Mouse (Mus musculus) Patski (cell line): ENCODE measurements around the gene Fam186a. TPM values are rescaled to one million over a fixed set of nuclear protein-coding genes. Genes with fewer than 3 reads are reported as not detected.
"Not testable (repeated sequence)": the region's sequence is repeated elsewhere in the genome, so short reads cannot be mapped to it uniquely, and the experiment has no call there.

Source experiments
- ATAC-seq: fragments of 100-300 bp; one replicate; pipeline ENCODE4 v1.8.0; 2021
- CTCF ChIA-PET: fragments of 350-600 bp; sonication (Branson Sonifier 250); formaldehyde crosslinking; loops from one replicate; lab custom pipeline; 2022; ENCODE audit warnings: inconsistent platforms; lab: Charles Lee
- POLR2A ChIA-PET: fragments of 350-600 bp; sonication (Branson Sonifier 250); formaldehyde crosslinking; loops from one replicate; lab custom pipeline; 2022; ENCODE audit warnings: antibody characterized with exemption, inconsistent platforms; lab: Charles Lee
- DNase-seq: peaks from one replicate; pipeline ENCODE4 v3.0.0-alpha.2; 2011; ENCODE audit warnings: low read depth, low spot score
- H3K27me3 ChIP-seq: fragments of 371-371 bp; one replicate; pipeline ENCODE4 v1.5.1; 2021
- CTCF ChIP-seq: fragments of 100-300 bp; IDR thresholded peaks from one replicate; pipeline ENCODE4 v1.5.1; 2021
- in situ Hi-C: fragments of 300-500 bp; cut with MboI; formaldehyde crosslinking; loops from 3 replicates; pipeline ENCODE4 v1.11.1; 2018; ENCODE audit warnings: low pct_unique_long_range_greater_than_20kb, mixed read lengths
- polyA plus RNA-seq: library from polyadenylated mRNA; unstranded; gene quantifications from one replicate; pipeline ENCODE4 v1.2.3, GENCODE M21; 2021

Fam186a gene
- polyA plus RNA-seq, 1 experiment from 2014 or later: not detected

DNA sequence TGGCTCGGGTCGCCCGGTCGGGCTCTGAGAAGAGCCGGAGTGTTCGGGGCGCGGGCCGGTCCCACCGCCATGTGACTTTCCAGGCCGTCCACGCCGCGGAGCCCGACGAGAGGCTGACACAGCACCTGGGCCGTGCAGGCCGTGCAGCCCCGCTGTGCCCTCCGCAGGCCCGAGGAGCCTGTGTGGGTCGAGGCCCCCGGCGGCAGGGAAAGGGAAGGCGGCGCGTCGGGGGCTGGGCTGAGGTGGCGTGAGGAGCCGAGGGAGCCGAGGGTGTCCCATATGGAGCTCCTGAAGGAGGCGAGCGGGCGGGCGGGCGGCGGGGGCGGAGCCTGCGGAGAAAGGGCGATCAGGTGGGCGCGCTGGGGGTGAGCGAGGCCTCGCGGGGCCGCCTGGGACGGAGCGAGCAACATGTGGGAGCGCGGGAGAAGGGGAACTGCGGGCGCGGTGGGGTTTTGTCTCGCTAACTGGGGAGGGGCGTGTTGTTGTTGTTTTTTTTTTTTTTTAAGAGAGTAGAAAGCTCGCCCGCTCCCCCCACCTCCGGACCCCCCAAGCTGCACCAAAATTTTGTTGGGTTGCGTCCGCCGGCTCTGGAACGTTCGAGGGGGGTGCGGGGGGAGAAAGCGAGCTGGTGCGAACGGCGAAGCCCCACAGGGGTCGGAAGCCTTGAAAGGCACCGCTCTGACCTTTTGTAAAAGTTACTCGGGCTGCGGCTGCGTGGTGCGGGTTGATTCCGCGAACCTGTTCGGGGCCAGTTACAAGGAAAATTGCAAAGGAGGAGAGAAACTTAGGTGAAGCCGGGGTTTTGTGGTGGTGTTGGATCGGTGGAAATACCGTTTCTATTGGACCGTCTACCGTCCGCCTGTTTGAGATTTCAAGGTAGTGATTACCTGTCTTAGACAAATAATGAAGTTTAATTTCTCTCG is 6.4 kb upstream of the Fam186a start:
- in situ Hi-C loops: no loop called here
- no peaks in the 10 kb centered on the region for H3K27me3 ChIP-seq
- ATAC-seq (peak; percentile 87), DNase-seq (no peak)
- no peak for TF ChIP-seq CTCF
- CTCF ChIA-PET: no interaction called here
- POLR2A ChIA-PET: interaction anchor here (0.5 to 0.7 kb wide), 4 partner anchors 15 to 450 kb away, joined by 3 to 4 read pairs (median 4); no protein-coding TSS in a partner anchor

DNA sequence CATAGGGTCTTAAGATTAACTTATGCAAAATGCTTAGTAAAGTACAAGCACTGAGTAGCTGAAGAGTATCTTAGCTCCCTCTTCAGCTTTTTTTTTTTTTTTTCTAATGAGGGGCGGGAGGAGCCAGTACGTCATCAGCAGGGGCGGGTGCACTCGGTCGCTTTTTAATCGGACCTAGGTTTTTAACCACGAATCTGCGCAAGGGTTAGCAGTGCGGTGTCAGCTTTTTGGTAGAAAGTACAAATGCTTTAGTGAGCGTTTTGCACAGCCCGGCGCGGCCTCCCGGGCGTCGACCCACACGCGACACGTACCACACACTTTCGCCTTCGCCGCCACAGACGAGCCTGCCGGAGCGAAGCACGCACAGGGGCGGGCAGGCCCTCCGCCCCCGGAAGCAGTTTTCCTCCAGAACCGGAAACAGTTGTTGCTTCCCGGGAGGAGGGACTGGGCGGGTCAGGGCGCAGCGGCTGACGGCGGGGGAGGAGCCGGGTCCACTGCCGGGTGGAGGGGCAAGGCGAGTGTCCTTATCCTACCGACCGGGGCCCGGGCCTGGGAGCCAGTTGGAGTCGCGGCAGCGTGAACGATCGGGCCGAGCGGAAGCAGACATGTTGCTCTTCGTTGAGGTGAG is 5.6 kb upstream of the Fam186a start:
- ChIA-PET CTCF (no interaction called here), POLR2A (interaction anchor here (0.5 to 0.8 kb wide), 6 partner anchors 25 to 475 kb away, joined by 3 to 4 read pairs (median 4); no protein-coding TSS in a partner anchor)
- peak; percentile 68 for DNase-seq
- in situ Hi-C loops: no loop called here
- TF ChIP-seq CTCF: no peak
- ATAC-seq: peak; percentile 88
- H3K27me3 ChIP-seq: no peaks in the 10 kb centered on the region

DNA sequence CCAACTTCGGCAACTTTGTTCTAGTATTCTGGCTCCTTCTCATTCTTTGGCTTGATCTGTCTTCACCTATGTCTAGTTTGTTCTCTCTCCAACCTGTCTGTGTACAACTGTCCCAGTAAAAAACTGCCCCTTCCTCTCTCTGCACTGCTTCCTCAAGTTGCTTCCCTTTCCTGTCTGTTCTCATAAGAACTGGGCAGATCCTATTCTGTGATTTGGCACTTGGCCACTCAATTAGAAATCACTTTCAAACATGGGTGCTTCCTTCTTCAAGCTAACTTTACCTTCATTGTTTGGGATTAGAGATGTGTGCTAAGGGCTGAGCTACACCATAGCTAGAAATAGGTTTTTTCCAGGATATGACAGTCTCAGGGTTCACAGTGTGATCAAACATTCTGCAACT is 3.7 kb upstream of the Fam186a start:
- in situ Hi-C loops: no loop called here
- no peak for TF ChIP-seq CTCF
- POLR2A ChIA-PET: no interaction called here
- H3K27me3 ChIP-seq: peaks cover 8% of the 10 kb centered on the region
- no peak for ATAC-seq
- DNase-seq: no peak
- CTCF ChIA-PET: no interaction called here

DNA sequence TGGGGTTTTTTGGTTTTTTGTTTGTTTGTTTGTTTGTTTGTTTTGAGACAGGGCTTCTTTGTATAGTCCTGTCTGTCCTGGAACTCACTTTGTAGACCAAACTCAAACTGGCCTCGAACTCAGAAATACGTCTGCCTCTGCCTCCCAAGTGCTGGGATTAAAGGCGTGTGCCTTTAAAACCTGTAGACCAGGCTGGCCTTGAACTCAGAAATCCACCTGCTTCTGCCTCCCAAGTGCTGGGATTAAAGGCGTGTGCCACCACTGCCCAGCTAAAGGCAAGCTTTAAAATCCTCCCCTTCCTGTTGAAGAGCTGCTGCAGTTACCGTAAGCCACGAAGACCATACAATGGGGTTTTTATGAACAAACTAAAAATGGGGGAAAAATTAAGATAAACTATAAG is 2.9 kb upstream of the Fam186a start, which contains the start of gene Larp4:
TSS of gene Larp4 (plus strand) at position 301 of the 400 bp plus-strand sequence.
- ATAC-seq, H3K27me3 ChIP-seq, POLR2A ChIA-PET, CTCF ChIA-PET, in situ Hi-C loops, DNase-seq: not testable (repeated sequence)

DNA sequence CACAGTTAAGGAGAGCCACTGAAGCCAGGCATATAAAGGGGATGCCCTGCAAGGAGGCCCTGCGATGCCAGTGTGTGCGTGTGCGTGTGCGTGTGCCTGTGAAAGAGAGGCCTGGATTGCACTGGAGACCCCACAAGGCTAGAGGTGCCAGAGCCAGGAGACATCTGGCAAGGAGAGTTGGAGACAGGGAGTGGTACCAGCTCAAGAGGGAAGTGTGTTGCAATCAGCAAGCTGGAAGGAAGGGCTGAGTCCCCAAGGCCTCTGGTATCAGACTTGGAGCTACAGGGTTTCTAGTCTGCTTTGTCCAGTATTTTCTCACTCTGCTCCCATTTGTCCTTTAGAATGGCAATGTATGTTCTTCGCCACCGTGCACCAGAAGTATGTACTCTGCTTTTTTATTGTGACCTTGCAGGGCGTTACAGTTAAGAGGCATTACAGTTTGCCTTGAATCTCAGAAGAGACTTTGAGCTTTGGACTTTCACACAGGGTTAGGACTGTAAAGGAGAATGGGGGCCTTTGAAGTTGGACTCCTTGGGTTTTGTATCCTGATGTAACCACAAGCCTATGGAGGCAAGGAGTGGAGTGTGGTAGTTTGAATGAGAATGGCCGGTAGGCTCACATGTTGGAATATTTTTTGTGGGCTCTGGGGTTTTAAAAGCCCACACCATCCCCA is 1.6 kb downstream of the Fam186a start:
- no peak for TF ChIP-seq CTCF
- DNase-seq (no peak), ATAC-seq (no peak)
- CTCF ChIA-PET: interaction anchor here (1.0 kb wide), 1 partner anchor 10 kb away, joined by 3 read pairs; no protein-coding TSS in a partner anchor
- POLR2A ChIA-PET: interaction anchor here (0.7 kb wide), 1 partner anchor 29 kb away, joined by 3 read pairs; no protein-coding TSS in a partner anchor
- in situ Hi-C loops: no loop called here
- H3K27me3 ChIP-seq: peaks cover 15% of the 10 kb centered on the region

DNA sequence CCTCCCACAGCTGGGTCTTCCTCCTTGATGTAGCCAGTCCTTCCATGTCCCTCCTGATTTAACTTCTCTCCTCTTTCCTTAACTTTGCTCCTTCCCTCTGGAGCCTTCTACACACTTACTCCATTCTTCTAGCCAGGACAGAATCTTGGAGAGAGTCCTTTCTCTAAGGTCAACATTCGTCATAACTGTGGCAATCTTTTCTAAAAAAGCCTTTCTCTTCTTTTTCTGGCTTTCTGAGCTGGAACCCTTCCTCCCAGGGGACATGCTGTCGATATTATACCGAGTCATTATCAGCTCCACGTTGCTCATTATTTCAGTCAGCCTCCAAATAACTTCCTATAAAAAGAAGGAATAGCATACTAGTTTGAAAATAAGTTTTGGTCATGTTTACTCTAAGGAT is 11.5 kb downstream of the Fam186a start:
- DNase-seq: no peak
- no peak for TF ChIP-seq CTCF
- ATAC-seq: no peak
- ChIA-PET POLR2A (no interaction called here), CTCF (interaction anchor here (1.4 kb wide), 1 partner anchor 10 kb away, joined by 3 read pairs; no protein-coding TSS in a partner anchor)
- no peaks in the 10 kb centered on the region for H3K27me3 ChIP-seq
- in situ Hi-C loops: no loop called here

DNA sequence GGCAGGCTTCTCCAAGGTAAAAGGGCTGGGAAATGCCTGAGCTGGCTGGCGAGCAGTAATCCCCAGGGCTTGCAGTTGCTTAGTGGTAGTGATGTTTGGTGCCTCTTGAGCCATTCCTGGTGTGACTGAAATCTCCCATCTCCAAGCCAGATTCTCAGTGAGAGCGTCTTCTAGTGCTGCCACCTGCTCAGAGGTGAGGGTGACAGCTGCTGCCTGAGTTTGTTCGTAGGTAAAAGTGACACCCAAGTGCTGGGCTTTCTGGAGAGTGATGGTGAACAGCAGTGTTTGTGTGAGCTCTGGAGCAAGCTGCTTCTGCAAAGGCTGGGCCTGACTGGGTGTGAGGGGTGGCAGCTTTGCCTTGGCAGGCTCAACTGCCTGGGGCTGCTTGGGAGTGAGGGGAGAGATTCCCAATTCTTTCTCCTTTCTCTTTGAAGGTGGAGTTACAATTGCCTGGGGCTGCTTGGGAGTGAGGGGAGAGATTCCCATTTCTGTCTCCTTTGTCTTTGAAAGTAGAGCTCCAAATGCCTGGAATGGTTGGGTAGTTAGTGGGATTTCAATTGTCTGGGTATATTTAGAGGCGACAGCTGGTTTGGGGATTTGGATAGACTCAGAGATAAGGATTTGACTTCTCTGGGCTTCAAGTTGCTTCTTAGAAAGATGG is 25.8 kb downstream of the Fam186a start:
- no peaks in the 10 kb centered on the region for H3K27me3 ChIP-seq
- no peak for TF ChIP-seq CTCF
- ATAC-seq (no peak), DNase-seq (no peak)
- CTCF ChIA-PET: no interaction called here
- in situ Hi-C loops: no loop called here
- POLR2A ChIA-PET: no interaction called here

DNA sequence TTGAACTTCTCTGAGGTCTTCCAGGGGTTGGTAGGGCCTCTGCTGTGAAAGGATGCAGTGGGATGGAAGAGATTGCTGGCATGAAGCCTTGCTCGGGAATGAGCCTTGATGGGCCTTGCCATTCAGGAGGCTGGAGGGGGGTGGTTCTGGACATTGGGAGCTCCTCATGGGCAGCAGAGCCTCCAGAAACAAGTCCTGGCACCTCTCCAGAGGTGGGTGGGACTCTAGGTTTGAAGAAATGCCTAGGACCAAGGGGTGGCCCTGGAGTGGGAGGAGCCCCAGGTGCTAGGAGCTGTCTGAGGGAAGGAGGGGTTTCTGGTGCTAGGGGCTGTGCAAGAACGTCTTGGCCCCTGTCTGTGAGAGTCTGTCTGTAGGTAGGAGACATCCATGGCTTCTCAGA is 26.4 kb downstream of the Fam186a start:
- TF ChIP-seq CTCF: no peak
- CTCF ChIA-PET: no interaction called here
- ATAC-seq (no peak), DNase-seq (no peak)
- POLR2A ChIA-PET: no interaction called here
- in situ Hi-C loops: no loop called here
- no peaks in the 10 kb centered on the region for H3K27me3 ChIP-seq

DNA sequence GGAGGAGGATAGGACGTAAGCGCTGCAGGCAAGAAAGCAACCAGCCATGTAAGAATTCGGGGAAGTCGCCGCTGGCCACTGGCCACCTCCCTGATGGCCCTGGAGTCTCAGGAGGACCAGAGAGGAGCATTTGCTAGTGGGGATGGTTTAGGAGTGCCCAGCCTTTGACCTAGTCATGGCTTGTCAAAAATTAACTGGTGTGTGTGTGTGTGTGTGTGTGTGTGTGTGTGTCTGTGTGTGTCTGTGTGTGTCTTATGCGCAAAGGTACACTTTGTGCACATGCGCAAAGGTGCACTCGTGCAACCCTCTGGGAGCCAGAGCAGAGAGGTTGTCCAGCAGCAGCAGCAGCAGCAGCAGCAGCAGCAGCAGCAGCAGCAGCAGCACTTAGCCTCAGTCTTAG is 29.0 kb downstream of the Fam186a start:
- in situ Hi-C loops: no loop called here
- ATAC-seq (no peak), DNase-seq (no peak)
- H3K27me3 ChIP-seq: no peaks in the 10 kb centered on the region
- TF ChIP-seq CTCF: no peak
- CTCF ChIA-PET: no interaction called here
- POLR2A ChIA-PET: interaction anchor here (1.0 kb wide), 1 partner anchor 19 kb away, joined by 4 read pairs; no protein-coding TSS in a partner anchor

DNA sequence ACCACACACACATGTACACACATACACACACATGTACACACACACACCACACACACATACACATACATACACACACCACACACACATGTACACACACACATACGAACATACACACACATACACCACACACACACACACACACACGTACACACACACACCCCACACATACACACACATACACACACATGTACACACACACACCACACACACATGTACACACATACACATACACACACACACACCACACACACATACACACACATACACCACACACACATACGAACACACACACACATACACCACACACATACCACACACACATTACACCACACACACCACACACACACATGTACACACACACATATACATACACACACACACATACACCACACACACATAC is 30.2 kb downstream of the Fam186a start:
- ATAC-seq: no peak
- POLR2A ChIA-PET: no interaction called here
- no peaks in the 10 kb centered on the region for H3K27me3 ChIP-seq

More for the DNA sequence above, 30.2 kb downstream of the Fam186a start:
- CTCF ChIA-PET: interaction anchor here (0.8 kb wide), 1 partner anchor 13 kb away, joined by 3 read pairs; no protein-coding TSS in a partner anchor
- DNase-seq: no peak
- in situ Hi-C loops: no loop called here
- no peak for TF ChIP-seq CTCF
